Mouse (Mus musculus) small intestine, adult 2 months (tissue): Measurements from ENCODE around the gene Flnb.

Source experiments
- CTCF ChIP-seq: fragments of 200-500 bp; IDR thresholded peaks from 2 replicates; pipeline ENCODE4 v1.5.1; 2012; ENCODE audit warnings: low read depth, mild to moderate bottlenecking, control low read depth, inconsistent platforms, low read length, moderate library complexity, mixed read lengths; ENCODE audit not compliant: insufficient replicate concordance, insufficient read length; ENCODE audit errors: extremely low read depth
- POLR2A ChIP-seq: fragments of 200-500 bp; IDR thresholded peaks from 2 replicates; pipeline ENCODE4 v1.6.1; 2012; ENCODE audit warnings: low read depth, mild to moderate bottlenecking, control low read depth, inconsistent platforms, low read length, moderate library complexity

GRCm38 (mm10) chr14:7850913-7851312 lies 33.2 kb downstream of the Flnb start:
- TF ChIP-seq CTCF, result no peak
- no peak for TF ChIP-seq POLR2A
